ENCODE assay signal across 8 mouse cellular contexts in the genomic region with DNA sequence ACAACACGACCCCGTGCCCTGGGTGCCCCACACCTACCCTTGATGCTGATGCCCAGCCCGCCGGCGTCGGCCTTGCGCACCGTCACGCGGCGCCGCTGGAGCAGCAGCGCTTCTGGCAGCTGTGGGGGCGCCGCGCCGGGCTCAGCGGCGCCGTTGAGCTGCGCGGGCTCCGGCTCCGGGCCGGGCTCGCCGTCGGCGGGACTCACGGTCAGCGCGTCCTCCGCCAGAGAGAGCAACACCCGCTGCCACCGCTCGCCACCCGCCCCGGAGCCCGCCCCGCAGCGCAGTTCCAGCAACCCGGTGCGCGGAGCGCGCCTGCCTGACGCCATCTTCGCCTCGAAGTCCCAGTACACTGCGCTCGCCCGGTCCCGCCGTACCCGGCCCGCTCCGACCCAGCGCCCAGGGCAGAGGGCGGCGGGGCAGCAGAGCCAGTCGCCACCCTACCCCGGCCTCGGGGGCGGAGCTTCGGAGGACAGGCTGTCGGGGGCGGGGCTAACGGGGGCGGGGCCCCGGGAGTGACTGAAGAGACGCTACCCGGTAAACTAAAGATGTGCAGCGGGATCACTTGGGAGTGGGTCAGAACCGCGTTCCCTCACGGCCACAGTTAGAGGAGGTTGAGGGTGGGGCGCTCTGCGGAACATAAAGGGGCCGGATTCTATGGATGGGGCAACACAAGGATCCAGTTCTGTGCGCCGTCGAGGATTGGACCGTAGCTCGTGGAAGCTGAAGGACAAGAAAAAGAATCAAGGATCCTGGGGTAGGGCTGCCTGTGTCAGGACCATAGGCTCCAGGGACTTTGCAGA. TPM values are rescaled to one million over a fixed set of nuclear protein-coding genes. Genes with fewer than 3 reads are reported as not detected.
A peak's percentile ranks its signal among the peaks of the same experiment; 100 is the strongest.
DNase-seq lines count a peak whose midpoint lies in the region; ATAC-seq and TF ChIP-seq lines count a peak whose summit lies in the region.

Snta1 (minus strand) TSS at position 457 of the 803 bp plus-strand sequence.

- intact Hi-C loops in heart, adult 2 months (cut with DNase I), result loop anchor here (2.0 kb wide), 1 partner anchor 35 kb away; the partner anchor contains the start of gene Cdk5rap1

- H3K4me2 ChIP-seq in embryonic facial prominence, embryonic 15.5 days (replicated peaks), result peak within 1 kb of the TSS; percentile 82
- peak within 1 kb of the TSS; percentile 72 for H3K4me2 ChIP-seq in limb, embryonic 13.5 days (replicated peaks)
- H3K4me2 ChIP-seq in midbrain, embryonic 14.5 days (ENCODE audit: low read length), result peak within 1 kb of the TSS; percentile 71

- DNase-seq in layer of hippocampus, adult 11-12 months (ENCODE audit: low spot score), result peak; percentile 78
- no peak for DNase-seq in layer of hippocampus, adult 9-10 months (ENCODE audit: low spot score)
- DNase-seq in heart, adult 2 months, result peak; percentile 92
- peak; percentile 96 for DNase-seq in kidney, adult 2 months
- peak; percentile 86 for DNase-seq in midbrain, embryonic 14.5 days

- H3K27me3 ChIP-seq in embryonic facial prominence, embryonic 15.5 days, result no peaks in the 10 kb centered on the region
- H3K27me3 ChIP-seq in heart, adult 2 months (ENCODE audit: control insufficient read depth, insufficient read depth, low read length), result no peaks in the 10 kb centered on the region
- H3K27me3 ChIP-seq in kidney, adult 2 months (replicated peaks; ENCODE audit: control insufficient read depth, insufficient read depth, low read length), result no peaks in the 10 kb centered on the region
- peaks cover 17% of the 10 kb centered on the region; the same call in 1 of the 2 replicates for H3K27me3 ChIP-seq in limb, embryonic 13.5 days
- H3K27me3 ChIP-seq in midbrain, embryonic 14.5 days (ENCODE audit: control insufficient read depth, insufficient read depth, low read length), result no peaks in the 10 kb centered on the region
- no peaks in the 10 kb centered on the region for H3K27me3 ChIP-seq in small intestine, adult 2 months (ENCODE audit: control insufficient read depth, insufficient read depth, low read length)

- 0 out of 2 replicates have a peak, but pooled peaks have one; percentile 31 for TF ChIP-seq EP300 in heart, adult 2 months (IDR thresholded peaks at IDR 0.05; ENCODE audit: insufficient read depth, low read depth, low read length)

- H3K4me1 ChIP-seq in embryonic facial prominence, embryonic 15.5 days, result peaks cover 19% of the 10 kb centered on the region
- peaks cover 10% of the 10 kb centered on the region for H3K4me1 ChIP-seq in heart, adult 2 months (ENCODE audit: control insufficient read depth, insufficient read depth, low read length)
- peaks cover 20% of the 10 kb centered on the region for H3K4me1 ChIP-seq in kidney, adult 2 months (ENCODE audit: control insufficient read depth, insufficient read depth, low read length)
- peaks cover 35% of the 10 kb centered on the region for H3K4me1 ChIP-seq in limb, embryonic 13.5 days
- H3K4me1 ChIP-seq in midbrain, embryonic 14.5 days (ENCODE audit: control insufficient read depth, insufficient read depth, low read length), result peaks cover 8% of the 10 kb centered on the region; the same call in 1 of the 2 replicates
- H3K4me1 ChIP-seq in small intestine, adult 2 months (ENCODE audit: control insufficient read depth, insufficient read depth, insufficient read length, low read length), result peaks cover 4% of the 10 kb centered on the region; the same call in 1 of the 2 replicates

- peak within 1 kb of the TSS; percentile 58 for H3K9ac ChIP-seq in embryonic facial prominence, embryonic 15.5 days
- H3K9ac ChIP-seq in heart, adult 2 months (ENCODE audit: low read depth, low read length), result peak within 1 kb of the TSS; percentile 95
- peak within 1 kb of the TSS; percentile 78 for H3K9ac ChIP-seq in limb, embryonic 13.5 days
- H3K9ac ChIP-seq in midbrain, embryonic 14.5 days (replicated peaks; ENCODE audit: low read length), result peak within 1 kb of the TSS; percentile 70

- no peak within 1 kb of the TSS; the same call in 1 of the 2 replicates for H3K27ac ChIP-seq in embryonic facial prominence, embryonic 15.5 days (replicated peaks)
- H3K27ac ChIP-seq in heart, adult 2 months, result peak within 1 kb of the TSS; percentile 88
- H3K27ac ChIP-seq in kidney, adult 2 months (ENCODE audit: insufficient read depth, low read depth, low read length), result peak within 1 kb of the TSS; percentile 64
- no peak within 1 kb of the TSS for H3K27ac ChIP-seq in limb, embryonic 13.5 days
- H3K27ac ChIP-seq in midbrain, embryonic 14.5 days (replicated peaks; ENCODE audit: low read depth, low read length), result peak within 1 kb of the TSS; percentile 55
- 0 out of 2 replicates have a peak within 1 kb of the TSS, but pooled peaks have one; percentile 5 for H3K27ac ChIP-seq in small intestine, adult 2 months (ENCODE audit: insufficient read depth, low read depth, low read length)

- peak; percentile 88 for ATAC-seq in embryonic facial prominence, embryonic 15.5 days (ENCODE audit: insufficient number of reproducible peaks, low FRiP score, low TSS enrichment, low read depth)
- peak; percentile 87 for ATAC-seq in limb, embryonic 13.5 days (ENCODE audit: low FRiP score, low read depth)
- ATAC-seq in midbrain, embryonic 14.5 days (ENCODE audit: low FRiP score, low TSS enrichment), result peak; percentile 90

- peak within 1 kb of the TSS; percentile 71 for H3K4me3 ChIP-seq in embryonic facial prominence, embryonic 15.5 days (replicated peaks)
- peak within 1 kb of the TSS; percentile 64 for H3K4me3 ChIP-seq in heart, adult 2 months
- peak within 1 kb of the TSS; percentile 79 for H3K4me3 ChIP-seq in kidney, adult 2 months (ENCODE audit: insufficient read depth, low read depth, low read length)
- H3K4me3 ChIP-seq in limb, embryonic 13.5 days, result peak within 1 kb of the TSS; percentile 69
- peak within 1 kb of the TSS; percentile 69 for H3K4me3 ChIP-seq in midbrain, embryonic 14.5 days (replicated peaks; ENCODE audit: low read depth, low read length)
- peak within 1 kb of the TSS; percentile 74 for H3K4me3 ChIP-seq in small intestine, adult 2 months (ENCODE audit: low read depth, low read length)

- H3K79me2 ChIP-seq in heart, adult 2 months (replicated peaks; ENCODE audit: control insufficient read depth, insufficient read depth, low read length), result no peaks in the 10 kb centered on the region

- H3K9me3 ChIP-seq in embryonic facial prominence, embryonic 15.5 days (replicated peaks), result no peaks in the 10 kb centered on the region
- no peaks in the 10 kb centered on the region for H3K9me3 ChIP-seq in limb, embryonic 13.5 days
- no peaks in the 10 kb centered on the region for H3K9me3 ChIP-seq in midbrain, embryonic 14.5 days (ENCODE audit: control insufficient read depth, low read length)

- H3K36me3 ChIP-seq in embryonic facial prominence, embryonic 15.5 days, result no peaks in the 10 kb centered on the region
- H3K36me3 ChIP-seq in heart, adult 2 months (ENCODE audit: control insufficient read depth, insufficient read depth, low read length), result peaks cover 7% of the 10 kb centered on the region; the same call in 1 of the 2 replicates
- H3K36me3 ChIP-seq in kidney, adult 2 months (ENCODE audit: control insufficient read depth, insufficient read depth, low read length), result no peaks in the 10 kb centered on the region
- H3K36me3 ChIP-seq in limb, embryonic 13.5 days, result no peaks in the 10 kb centered on the region
- no peaks in the 10 kb centered on the region for H3K36me3 ChIP-seq in midbrain, embryonic 14.5 days (ENCODE audit: control insufficient read depth, insufficient read depth, low read length)
- H3K36me3 ChIP-seq in small intestine, adult 2 months (ENCODE audit: control insufficient read depth, insufficient read depth, low read length), result no peaks in the 10 kb centered on the region

- peak; percentile 78 for TF ChIP-seq POLR2A in heart, adult 2 months (IDR thresholded peaks at IDR 0.05; ENCODE audit: insufficient read depth, low read depth, low read length)
- peak; percentile 55 for TF ChIP-seq POLR2A in kidney, adult 2 months (IDR thresholded peaks at IDR 0.05; ENCODE audit: low read depth, low read length)
- TF ChIP-seq POLR2A in small intestine, adult 2 months (IDR thresholded peaks at IDR 0.05; ENCODE audit: low read depth, low read length), result peak; percentile 85

- 1% methylated on average over 84 of the region's 84 CpGs for WGBS in embryonic facial prominence, embryonic 15.5 days
- WGBS in heart, adult 2 months, result 2% methylated on average over 81 of the region's 84 CpGs
- 2% methylated on average over 84 of the region's 84 CpGs for WGBS in kidney, adult 2 months
- WGBS in limb, embryonic 13.5 days, result 3% methylated on average over 83 of the region's 84 CpGs
- 2% methylated on average over 83 of the region's 84 CpGs for WGBS in midbrain, embryonic 14.5 days
- WGBS in small intestine, adult 2 months, result 3% methylated on average over 77 of the region's 84 CpGs

- no peak for TF ChIP-seq CTCF in heart, adult 2 months (IDR thresholded peaks at IDR 0.05)
- no peak for TF ChIP-seq CTCF in kidney, adult 2 months (conservative IDR thresholded peaks at IDR 0.05; ENCODE audit: insufficient read depth, insufficient read length, low read depth, low read length)
- no peak for TF ChIP-seq CTCF in small intestine, adult 2 months (IDR thresholded peaks at IDR 0.05; ENCODE audit: extremely low read depth, insufficient read length, insufficient replicate concordance, low read depth, low read length)

RNA-seq across cellular contexts. Expression of gene Snta1, which starts in this region (rescaled TPM):
- 12.1 and 12.8 TPM in 2 replicates for polyA plus RNA-seq in embryonic facial prominence, embryonic 15.5 days (2015; fragmentation: Nextera tagmentation; extraction: Ambion mirVana)
- total RNA-seq in heart, adult 2 months (2021), result 10 to 100 TPM; 73.6 to 95.0 TPM
- 64.8 and 66.0 TPM in 2 replicates for polyA plus RNA-seq in heart, adult 2 months (2012; rRNA removed)
- polyA plus RNA-seq in kidney, adult 2 months (2012; rRNA removed), result 60.5 and 63.4 TPM in 2 replicates
- 7.4 and 8.2 TPM in 2 replicates for polyA plus RNA-seq in limb, embryonic 13.5 days (2015; fragmentation: Nextera tagmentation; extraction: Ambion mirVana)
- 4.0 and 5.8 TPM in 2 replicates for polyA plus RNA-seq in midbrain, embryonic 14.5 days (2014; fragmentation: Nextera tagmentation; extraction: Ambion mirVana)
- polyA plus RNA-seq in small intestine, adult 2 months (2012; rRNA removed), result 12.0 and 27.5 TPM in 2 replicates

Comparison
In these comparisons a context has a peak if more than half of its experiments do, and no peak if none do; other contexts are left out.
1. H3K27ac ChIP-seq: peak in heart, adult 2 months (single experiment), kidney, adult 2 months (single experiment), midbrain, embryonic 14.5 days (single experiment) and small intestine, adult 2 months (single experiment); none in embryonic facial prominence, embryonic 15.5 days (single experiment) and limb, embryonic 13.5 days (single experiment).
2. Peak in every context shown above with its lines, with median percentiles within 50 percentile points of each other: ATAC-seq, H3K4me2 ChIP-seq, H3K4me3 ChIP-seq, H3K9ac ChIP-seq and POLR2A ChIP-seq.